Mouse (Mus musculus) CH12.LX (cell line): ENCODE data around the gene Grin1. TPM values are rescaled to one million over a fixed set of nuclear protein-coding genes. Genes with fewer than 3 reads are reported as not detected.

Experiments
- DNase-seq: peaks from one replicate; pipeline ENCODE4 v3.0.0-alpha.2; 2013; ENCODE audit errors: extremely low read depth
- H3K27ac ChIP-seq: 2 replicates; pipeline ENCODE4 v1.5.1; 2012; ENCODE audit warnings: low read depth, mild to moderate bottlenecking, control low read depth, moderate library complexity; ENCODE audit not compliant: insufficient read depth
- H3K27me3 ChIP-seq: replicated peaks from 2 replicates; pipeline ENCODE3; 2012; ENCODE audit warnings: inconsistent platforms
- H3K36me3 ChIP-seq, 2 experiments: replicated peaks in 1 of 2; 2 replicates each; pipeline versions ENCODE3 to v1.6.1; 2012; ENCODE audit warnings: inconsistent platforms in 1 of 2, low read length in 1 of 2, mild to moderate bottlenecking in 1 of 2, mixed read lengths in 1 of 2, moderate library complexity in 1 of 2; ENCODE audit not compliant: control insufficient read depth in 1 of 2, insufficient read depth in 1 of 2
- H3K4me1 ChIP-seq, 2 experiments: 2 replicates each; pipeline ENCODE4 v1.6.1; 2012; ENCODE audit warnings: inconsistent platforms in 1 of 2, moderate library complexity in 1 of 2; ENCODE audit not compliant: insufficient read depth in 2 of 2, control insufficient read depth in 1 of 2
- H3K4me2 ChIP-seq: 2 replicates; pipeline ENCODE4 v1.6.1; 2012; ENCODE audit warnings: low read depth, mild to moderate bottlenecking, control low read depth; ENCODE audit not compliant: poor library complexity, insufficient read depth, severe bottlenecking
- H3K4me3 ChIP-seq, 3 experiments: fragments of 150-350 bp in 1 of 3; sonication (generic) in 1 of 3; replicated peaks in 1 of 3; 2 replicates each; pipeline versions ENCODE3 to v1.5.1; 2011 to 2012; ENCODE audit warnings: low read depth in 2 of 3, low read length in 2 of 3, mild to moderate bottlenecking in 2 of 3, moderate library complexity in 2 of 3, control low read depth in 1 of 3, improper control_type of control experiment in 1 of 3, inconsistent platforms in 1 of 3, mixed read lengths in 1 of 3; ENCODE audit not compliant: poor library complexity in 1 of 3
- H3K79me2 ChIP-seq: replicated peaks from 2 replicates; pipeline ENCODE4 v1.6.1; 2012; ENCODE audit warnings: mild to moderate bottlenecking, moderate library complexity; ENCODE audit not compliant: control insufficient read depth, poor library complexity, insufficient read depth, severe bottlenecking; ENCODE audit errors: extremely low read depth
- H3K9ac ChIP-seq: 2 replicates; pipeline ENCODE4 v1.6.1; 2012; ENCODE audit warnings: low read depth, mild to moderate bottlenecking, control low read depth, moderate library complexity; ENCODE audit not compliant: insufficient read depth
- H3K9me3 ChIP-seq: replicated peaks from 2 replicates; pipeline ENCODE3; 2012; ENCODE audit warnings: low read length, inconsistent platforms, mixed read lengths
- CHD1 ChIP-seq: IDR thresholded peaks from 2 replicates; pipeline ENCODE4 v1.6.1; 2012; ENCODE audit warnings: low read depth, low read length, improper control_type of control experiment, inconsistent platforms
- CHD2 ChIP-seq: IDR thresholded peaks from 2 replicates; pipeline ENCODE4 v1.6.1; 2011; ENCODE audit warnings: low read length, improper control_type of control experiment
- CTCF ChIP-seq, 2 experiments: IDR thresholded peaks in 1 of 2; conservative IDR thresholded peaks in 1 of 2; 2 replicates each; pipeline ENCODE4 v1.5.1; 2011 to 2012; ENCODE audit warnings: low read depth in 2 of 2, low read length in 2 of 2, improper control_type of control experiment in 1 of 2, inconsistent platforms in 1 of 2, mild to moderate bottlenecking in 1 of 2, moderate library complexity in 1 of 2
- ELF1 ChIP-seq: IDR thresholded peaks from 2 replicates; pipeline ENCODE4 v1.6.1; 2014; ENCODE audit warnings: low read depth, mild to moderate bottlenecking, inconsistent platforms, low read length, improper control_type of control experiment
- EP300 ChIP-seq: IDR thresholded peaks from 2 replicates; pipeline ENCODE4 v1.6.1; 2011; ENCODE audit warnings: low read length, improper control_type of control experiment
- ETS1 ChIP-seq: conservative IDR thresholded peaks from 2 replicates; pipeline ENCODE4 v1.6.1; 2012; ENCODE audit warnings: low read depth, mild to moderate bottlenecking, inconsistent platforms, low read length, improper control_type of control experiment, moderate library complexity
- GABPA ChIP-seq: IDR thresholded peaks from 2 replicates; pipeline ENCODE4 v1.6.1; 2012; ENCODE audit warnings: low read depth, low read length, improper control_type of control experiment, inconsistent platforms; ENCODE audit not compliant: insufficient replicate concordance
- HCFC1 ChIP-seq: IDR thresholded peaks from 2 replicates; pipeline ENCODE4 v1.6.1; 2012; ENCODE audit warnings: low read depth, mild to moderate bottlenecking, inconsistent platforms, low read length, improper control_type of control experiment
- IRF4 ChIP-seq: IDR thresholded peaks from 2 replicates; pipeline ENCODE4 v1.6.1; 2014; ENCODE audit warnings: low read depth, mild to moderate bottlenecking, inconsistent platforms, low read length, improper control_type of control experiment
- JUN ChIP-seq: IDR thresholded peaks from 2 replicates; pipeline ENCODE4 v1.6.1; 2011; ENCODE audit warnings: low read depth, mild to moderate bottlenecking, low read length, improper control_type of control experiment, moderate library complexity; ENCODE audit not compliant: insufficient read depth
- JUND ChIP-seq: conservative IDR thresholded peaks from 2 replicates; pipeline ENCODE4 v1.6.1; 2011; ENCODE audit warnings: low read depth, low read length, improper control_type of control experiment
- KAT2A ChIP-seq: IDR thresholded peaks from 2 replicates; pipeline ENCODE4 v1.6.1; 2012; ENCODE audit warnings: low read length, improper control_type of control experiment, inconsistent platforms; ENCODE audit not compliant: insufficient replicate concordance
- MAFK ChIP-seq: IDR thresholded peaks from 2 replicates; pipeline ENCODE4 v1.6.1; 2011; ENCODE audit warnings: low read length, improper control_type of control experiment; ENCODE audit not compliant: insufficient replicate concordance
- MAZ ChIP-seq: IDR thresholded peaks from 2 replicates; pipeline ENCODE4 v1.6.1; 2012; ENCODE audit warnings: low read depth, mild to moderate bottlenecking, inconsistent platforms, low read length, improper control_type of control experiment, moderate library complexity
- MEF2A ChIP-seq: IDR thresholded peaks from 2 replicates; pipeline ENCODE4 v1.6.1; 2014; ENCODE audit warnings: low read depth, mild to moderate bottlenecking, inconsistent platforms, low read length, improper control_type of control experiment, borderline replicate concordance
- MXI1 ChIP-seq: IDR thresholded peaks from 2 replicates; pipeline ENCODE4 v1.6.1; 2011; ENCODE audit warnings: mild to moderate bottlenecking, low read depth, low read length, improper control_type of control experiment
- MYC ChIP-seq: IDR thresholded peaks from 2 replicates; pipeline ENCODE4 v1.6.1; 2011; ENCODE audit warnings: low read depth, mild to moderate bottlenecking, improper control_type of control experiment, low read length
- NELFE ChIP-seq: IDR thresholded peaks from 2 replicates; pipeline ENCODE4 v1.6.1; 2011; ENCODE audit warnings: low read depth, low read length, improper control_type of control experiment
- PAX5 ChIP-seq: IDR thresholded peaks from 2 replicates; pipeline ENCODE4 v1.6.1; 2012; ENCODE audit warnings: low read length, inconsistent platforms, mixed read lengths
- POLR2A ChIP-seq: IDR thresholded peaks from 2 replicates; pipeline ENCODE4 v1.6.1; 2011; ENCODE audit warnings: low read depth, mild to moderate bottlenecking, improper control_type of control experiment, low read length
- POLR2AphosphoS2 ChIP-seq: IDR thresholded peaks from 2 replicates; pipeline ENCODE4 v1.6.1; 2011; ENCODE audit warnings: low read depth, low read length, improper control_type of control experiment
- RAD21 ChIP-seq: IDR thresholded peaks from 2 replicates; pipeline ENCODE4 v1.6.1; 2011; ENCODE audit warnings: low read depth, mild to moderate bottlenecking, low read length, improper control_type of control experiment, moderate library complexity
- RCOR1 ChIP-seq: conservative IDR thresholded peaks from 2 replicates; pipeline ENCODE4 v1.6.1; 2012; ENCODE audit warnings: low read depth, mild to moderate bottlenecking, inconsistent platforms, low read length, improper control_type of control experiment
- SIN3A ChIP-seq: IDR thresholded peaks from 2 replicates; pipeline ENCODE4 v1.6.1; 2012; ENCODE audit warnings: low read length, improper control_type of control experiment, inconsistent platforms
- SMC3 ChIP-seq: IDR thresholded peaks from 2 replicates; pipeline ENCODE4 v1.6.1; 2011; ENCODE audit warnings: low read depth, low read length, improper control_type of control experiment
- TBP ChIP-seq: conservative IDR thresholded peaks from 2 replicates; pipeline ENCODE4 v1.6.1; 2011; ENCODE audit warnings: low read depth, low read length, improper control_type of control experiment
- TCF12 ChIP-seq: IDR thresholded peaks from 2 replicates; pipeline ENCODE4 v1.6.1; 2014; ENCODE audit warnings: low read depth, mild to moderate bottlenecking, inconsistent platforms, low read length, improper control_type of control experiment
- UBTF ChIP-seq: IDR thresholded peaks from 2 replicates; pipeline ENCODE4 v1.6.1; 2012; ENCODE audit warnings: low read depth, mild to moderate bottlenecking, inconsistent platforms, low read length, improper control_type of control experiment, moderate library complexity
- USF1 ChIP-seq: IDR thresholded peaks from 2 replicates; pipeline ENCODE4 v1.6.1; 2014; ENCODE audit warnings: low read depth, mild to moderate bottlenecking, inconsistent platforms, low read length, improper control_type of control experiment
- USF2 ChIP-seq: conservative IDR thresholded peaks from 2 replicates; pipeline ENCODE4 v1.6.1; 2011; ENCODE audit warnings: low read depth, low read length, improper control_type of control experiment
- ZC3H11A ChIP-seq: IDR thresholded peaks from 2 replicates; pipeline ENCODE4 v1.6.1; 2012; ENCODE audit warnings: low read depth, mild to moderate bottlenecking, inconsistent platforms, low read length, improper control_type of control experiment
- ZMIZ1 ChIP-seq: IDR thresholded peaks from 2 replicates; pipeline ENCODE4 v1.6.1; 2012; ENCODE audit warnings: low read depth, mild to moderate bottlenecking, inconsistent platforms, low read length, improper control_type of control experiment
- ZNF384 ChIP-seq: IDR thresholded peaks from 2 replicates; pipeline ENCODE4 v1.6.1; 2012; ENCODE audit warnings: low read depth, low read length, improper control_type of control experiment, inconsistent platforms
- dilution Hi-C: fragments of 300-500 bp; cut with MboI; formaldehyde crosslinking; loops from 2 replicates; pipeline ENCODE4 v1.14.3; 2020; ENCODE audit warnings: low sequenced_read_pairs; ENCODE audit not compliant: extremely low pct_unique_long_range_greater_than_20kb, extremely low pct_ligation_motif_present
- in situ Hi-C: fragments of 300-500 bp; cut with MboI; formaldehyde crosslinking; loops from 3 replicates; pipeline ENCODE4 v1.14.3; 2019; ENCODE audit warnings: low sequenced_read_pairs, low pct_ligation_motif_present, low pct_unique_long_range_greater_than_20kb, mixed read lengths
- polyA plus RNA-seq: library from polyadenylated mRNA; unstranded; fragments of >175 nt; gene quantifications from 2 replicates; pipeline ENCODE4 v1.2.1, GENCODE M21; 2012; ENCODE audit warnings: low read depth; ENCODE audit not compliant: insufficient read length
- total RNA-seq, 2 experiments: library from RNA; depleted of rRNA; stranded (reverse); fragments of 300-350 nt in 1 of 2; fragments of >200 nt in 1 of 2; gene quantifications; 2 replicates each; pipeline ENCODE4 v1.2.3; 2012 to 2014

Gene Grin1
- total and polyA plus RNA-seq, 3 experiments: 0.06 to 0.36 (median 0.17) TPM

- Histone ChIP-seq H3K36me3 (peaks cover 91 to 97% of the 10 kb centered on the region in 2 experiments), H3K27me3 (no peaks in the 10 kb centered on the region), H3K9ac (no peak overlapping the region), H3K27ac (no peak overlapping the region), H3K4me2 (no peak overlapping the region), H3K9me3 (no peaks in the 10 kb centered on the region), H3K4me3 (no peak overlapping the region), H3K79me2 (no peaks in the 10 kb centered on the region; the same call in 1 of the 2 replicates), H3K4me1 (no peaks in the 10 kb centered on the region)
- dilution Hi-C loops: no loop called here
- TF ChIP-seq MEF2A: no peak
- no peak for TF ChIP-seq KAT2A
- DNase-seq: no peak
- in situ Hi-C loops: no loop called here
Observed at GRCm38 (mm10) chr2:25348162-25348561, 29.2 kb upstream of the Grin1 start.

DNA sequence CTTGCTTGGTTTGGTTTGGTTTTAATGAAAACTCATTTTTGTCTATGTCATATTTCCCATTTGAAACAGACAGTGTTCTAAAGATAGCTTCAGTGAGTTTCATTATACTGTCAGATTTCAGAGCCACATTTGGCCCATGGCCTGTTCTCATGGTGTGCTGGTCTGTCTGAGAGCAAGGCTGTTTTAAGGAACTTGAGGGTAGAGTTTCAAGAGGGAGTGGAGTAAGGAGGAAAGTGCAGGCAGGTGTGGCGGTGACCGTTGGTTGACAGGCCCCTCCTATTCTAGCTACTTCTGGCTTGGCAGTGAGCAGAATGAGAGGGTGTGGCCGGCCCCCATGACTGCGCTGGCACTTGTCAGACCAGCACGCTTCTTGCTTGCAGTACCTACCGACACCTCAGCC is 19.3 kb upstream of the Grin1 start:
- Histone ChIP-seq H3K27me3 (no peaks in the 10 kb centered on the region), H3K4me1 (peaks cover 17 to 63% of the 10 kb centered on the region in 2 experiments), H3K36me3 (peaks cover 52 to 83% of the 10 kb centered on the region in 2 experiments), H3K79me2 (peaks cover 11% of the 10 kb centered on the region), H3K27ac (peak overlapping the region; percentile 82), H3K4me3 (no peak overlapping the region), H3K9me3 (no peaks in the 10 kb centered on the region), H3K9ac (0 out of 2 replicates have a peak overlapping the region, but pooled peaks have one; percentile 16), H3K4me2 (peak overlapping the region; percentile 9)
- in situ Hi-C loops: loop anchor here (10.0 kb wide), 1 partner anchor 64 kb away; the partner anchor contains the start of genes Anapc2 and Ssna1
- DNase-seq: peak; percentile 92
- dilution Hi-C loops: no loop called here
- TF ChIP-seq KAT2A (no peak), MYC (peak; percentile 85), TBP (0 out of 2 replicates have a peak, but pooled peaks have one; percentile 26), RCOR1 (0 out of 2 replicates have a peak, but pooled peaks have one; percentile 38), CTCF (conservative IDR thresholded peaks at IDR 0.05 in 1 of 2, IDR thresholded peaks at IDR 0.05 in 1 of 2; ENCODE audit: low read depth in 2 of 2, low read length in 2 of 2) (no peak), CHD1 (no peak), SIN3A (peak; percentile 43; the same call in 1 of the 2 replicates), EP300 (peak; percentile 89), ELF1 (no peak), JUN (peak; percentile 67), POLR2AphosphoS2 (no peak), ZC3H11A (no peak), UBTF (no peak), HCFC1 (peak; percentile 14; the same call in 1 of the 2 replicates), NELFE (no peak), JUND (peak; percentile 75), GABPA (no peak), ETS1 (peak; percentile 84), RAD21 (no peak), PAX5 (no peak), IRF4 (peak; percentile 85), POLR2A (no peak), ZNF384 (no peak), SMC3 (no peak), TCF12 (peak; percentile 81), MEF2A (peak; percentile 95), ZMIZ1 (no peak), USF2 (no peak), MAFK (peak; percentile 78), MXI1 (peak; percentile 72), CHD2 (no peak; the same call in 1 of the 2 replicates), MAZ (peak; percentile 50; the same call in 1 of the 2 replicates), USF1 (no peak)
